Mouse (Mus musculus): ENCODE results near the gene Frat1. TPM values are rescaled to one million over a fixed set of nuclear protein-coding genes. Genes with fewer than 3 reads are reported as not detected.

The Frat1 gene
- total RNA-seq (2015) (5.2 and 6.3 TPM in 2 replicates), total RNA-seq (2017) (6.1 and 6.3 TPM in 2 replicates)

GRCm38 (mm10) chr19:41829381-41830105 lies at the start of gene Frat1:
Gene Frat1 (plus strand): TSS chr19:41829970.
- ATAC-seq (ENCODE audit: poor library complexity, severe bottlenecking) = peak; percentile 87

- ATAC-seq (ENCODE audit: poor library complexity, severe bottlenecking) = no peak
Measured at GRCm38 (mm10) chr19:41786896-41787295, 42.9 kb upstream of the Frat1 start.

- no peak for ATAC-seq (ENCODE audit: poor library complexity, severe bottlenecking)
Measured at GRCm38 (mm10) chr19:41789110-41789961, 40.4 kb upstream of the Frat1 start.

GRCm38 (mm10) chr19:41791384-41791783 lies 38.4 kb upstream of the Frat1 start:
- 0 out of 2 replicates have a peak, but pooled peaks have one; percentile 47 for ATAC-seq (ENCODE audit: poor library complexity, severe bottlenecking)

GRCm38 (mm10) chr19:41792934-41793486 lies 36.8 kb upstream of the Frat1 start:
- ATAC-seq (ENCODE audit: poor library complexity, severe bottlenecking) = no peak

GRCm38 (mm10) chr19:41794017-41794416 lies 35.8 kb upstream of the Frat1 start:
- no peak for ATAC-seq (ENCODE audit: poor library complexity, severe bottlenecking)

GRCm38 (mm10) chr19:41794901-41795300 lies 34.9 kb upstream of the Frat1 start:
- ATAC-seq (ENCODE audit: poor library complexity, severe bottlenecking) = no peak

- no peak for ATAC-seq (ENCODE audit: poor library complexity, severe bottlenecking)
Measured at GRCm38 (mm10) chr19:41796148-41796760, 33.5 kb upstream of the Frat1 start.

- ATAC-seq (ENCODE audit: poor library complexity, severe bottlenecking) = peak; percentile 55
Measured at GRCm38 (mm10) chr19:41796789-41797327, 32.9 kb upstream of the Frat1 start.

- peak; percentile 50 for ATAC-seq (ENCODE audit: poor library complexity, severe bottlenecking)
Measured at GRCm38 (mm10) chr19:41797536-41797935, 32.2 kb upstream of the Frat1 start.

- ATAC-seq (ENCODE audit: poor library complexity, severe bottlenecking) = no peak
Measured at GRCm38 (mm10) chr19:41800451-41800850, 29.3 kb upstream of the Frat1 start.

GRCm38 (mm10) chr19:41800986-41801741 lies 28.6 kb upstream of the Frat1 start:
- no peak for ATAC-seq (ENCODE audit: poor library complexity, severe bottlenecking)

GRCm38 (mm10) chr19:41801742-41802369 lies 27.9 kb upstream of the Frat1 start, which contains the start of gene Arhgap19:
Gene Arhgap19 (minus strand): TSS chr19:41802047.
- peak; percentile 90 for ATAC-seq (ENCODE audit: poor library complexity, severe bottlenecking)

- peak; percentile 47 for ATAC-seq (ENCODE audit: poor library complexity, severe bottlenecking)
Measured at GRCm38 (mm10) chr19:41803322-41803721, 26.4 kb upstream of the Frat1 start.

GRCm38 (mm10) chr19:41805831-41806230 lies 23.9 kb upstream of the Frat1 start:
- ATAC-seq (ENCODE audit: poor library complexity, severe bottlenecking) = no peak

- ATAC-seq (ENCODE audit: poor library complexity, severe bottlenecking) = no peak
Measured at GRCm38 (mm10) chr19:41807497-41807896, 22.3 kb upstream of the Frat1 start.

- no peak for ATAC-seq (ENCODE audit: poor library complexity, severe bottlenecking)
Measured at GRCm38 (mm10) chr19:41808104-41808634, 21.6 kb upstream of the Frat1 start.

- no peak for ATAC-seq (ENCODE audit: poor library complexity, severe bottlenecking)
Measured at GRCm38 (mm10) chr19:41810074-41810473, 19.7 kb upstream of the Frat1 start.

GRCm38 (mm10) chr19:41812525-41812924 lies 17.2 kb upstream of the Frat1 start:
- ATAC-seq (ENCODE audit: poor library complexity, severe bottlenecking) = no peak
